Mouse (Mus musculus) gastrocnemius, postnatal 4 days (tissue): ENCODE results near the gene Phf2. TPM values are rescaled to one million over a fixed set of nuclear protein-coding genes. Genes with fewer than 3 reads are reported as not detected.
A peak's percentile ranks its signal among the peaks of the same experiment; 100 is the strongest.

Source experiments
- DNase-seq, 2 experiments: peaks; one replicate each; pipeline ENCODE4 v3.0.0; 2021 to 2022; ENCODE audit warnings: low spot score in 2 of 2, mixed read lengths in 2 of 2
- total RNA-seq, 2 experiments: library from RNA; stranded (reverse); gene quantifications; 2 replicates each; pipeline ENCODE4 v1.2.3; 2021

The Phf2 gene
- total RNA-seq, 2 experiments from 2014 or later = 37.4 to 41.9 TPM

DNA sequence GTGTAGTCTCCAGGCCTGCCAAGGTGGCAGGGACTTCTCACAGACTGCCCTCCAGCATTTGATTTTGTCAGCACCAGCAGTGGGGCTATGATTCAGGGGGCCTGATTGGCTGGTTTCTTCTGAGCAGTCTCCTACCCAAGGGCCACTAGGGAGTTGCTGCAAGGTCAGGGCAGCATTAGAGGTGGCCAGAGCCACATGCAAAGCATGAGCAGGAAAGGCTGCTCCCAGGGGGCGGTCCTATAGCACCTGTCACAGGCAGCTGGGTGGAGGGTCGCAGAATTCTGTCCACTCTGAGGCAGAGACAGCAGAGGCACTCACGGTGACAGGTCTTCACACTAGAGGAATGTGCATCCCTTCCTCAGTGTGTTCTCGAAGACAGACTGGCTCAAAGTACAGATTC is 12.1 kb downstream of the Phf2 start:
- no peak for DNase-seq

GRCm38 (mm10) chr13:48858054-48858453 is 12.9 kb downstream of the Phf2 start:
- no peak for DNase-seq

GRCm38 (mm10) chr13:48857246-48857932 is 13.5 kb downstream of the Phf2 start:
- no peak for DNase-seq

GRCm38 (mm10) chr13:48853947-48854346 is 17.0 kb downstream of the Phf2 start:
- no peak for DNase-seq

DNA sequence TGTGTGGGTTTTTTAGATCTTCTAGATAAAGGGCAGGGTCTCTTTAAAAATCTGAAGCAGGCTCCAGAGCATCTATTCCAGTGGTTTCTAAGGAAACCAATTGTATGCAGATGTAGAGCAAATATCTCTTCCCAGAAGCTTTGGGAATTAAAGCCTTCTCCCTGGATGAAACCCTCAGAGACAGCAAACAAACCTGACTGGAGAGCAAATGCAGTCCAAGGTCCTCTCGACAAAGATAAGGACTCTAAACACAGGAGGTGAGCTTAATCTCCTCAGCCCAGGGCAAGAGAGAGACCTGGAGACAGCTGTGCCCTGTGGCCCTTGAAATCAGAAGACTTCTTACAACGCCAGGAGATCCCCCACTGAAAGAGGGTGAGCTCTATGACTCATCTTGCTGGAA is 17.4 kb downstream of the Phf2 start:
- no peak for DNase-seq

DNA sequence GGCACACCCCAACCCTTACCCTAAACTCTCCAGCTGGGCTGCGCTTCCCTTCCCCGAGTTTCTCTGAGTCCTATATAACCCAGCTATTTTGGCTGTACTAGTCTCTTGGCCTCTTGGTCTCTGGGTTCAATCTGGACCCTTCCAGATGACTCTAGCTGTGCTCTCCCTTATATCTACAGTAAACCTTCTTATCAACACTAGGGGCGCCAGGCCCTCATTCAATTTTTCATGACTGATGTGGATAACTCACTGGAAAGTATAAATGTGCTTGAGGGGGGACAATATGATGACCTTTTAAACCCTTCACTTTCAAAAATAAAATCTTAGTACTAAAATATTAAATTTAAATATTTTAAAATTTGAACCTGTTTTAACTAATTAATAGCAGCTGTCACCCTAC is 18.1 kb downstream of the Phf2 start:
- no peak for DNase-seq

DNA sequence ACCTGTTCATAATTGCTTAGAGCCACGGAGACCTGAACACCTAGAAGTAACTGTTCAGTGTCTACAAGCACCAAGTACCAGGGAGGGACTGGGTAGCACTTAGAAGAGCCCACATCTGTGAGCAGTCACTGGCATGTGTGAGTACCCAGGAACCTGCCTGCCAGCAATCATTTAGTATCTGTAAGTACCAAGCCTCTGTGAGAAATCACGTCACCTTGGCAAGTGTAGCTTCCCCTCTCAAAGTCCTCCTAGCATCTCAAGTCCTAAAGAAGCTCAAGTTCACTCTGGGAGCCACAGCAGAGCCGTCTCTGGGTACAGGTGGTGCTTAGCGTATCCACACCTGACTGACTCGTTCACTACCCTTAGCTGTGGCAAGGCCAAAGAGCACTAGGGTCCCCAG is 19.2 kb downstream of the Phf2 start:
- no peak for DNase-seq

DNA sequence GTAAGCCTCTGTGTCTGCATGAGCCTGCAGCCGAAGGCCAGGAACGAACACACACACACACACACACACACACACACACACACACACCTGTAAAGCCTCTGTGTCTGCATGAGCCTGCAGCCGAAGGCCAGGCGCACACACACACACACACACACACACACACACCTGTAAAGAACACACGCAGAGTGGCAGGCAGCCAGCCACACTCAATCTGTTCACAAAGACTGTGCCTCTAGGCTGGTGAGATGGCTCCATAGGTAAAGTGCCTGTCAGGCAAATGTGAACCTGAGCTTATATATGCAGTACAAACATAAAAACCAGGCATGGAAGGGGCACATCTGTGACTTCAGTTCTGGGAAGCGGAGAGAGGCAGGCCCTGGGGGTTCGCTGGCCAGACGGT is 20.1 kb downstream of the Phf2 start:
- DNase-seq = no peak

DNA sequence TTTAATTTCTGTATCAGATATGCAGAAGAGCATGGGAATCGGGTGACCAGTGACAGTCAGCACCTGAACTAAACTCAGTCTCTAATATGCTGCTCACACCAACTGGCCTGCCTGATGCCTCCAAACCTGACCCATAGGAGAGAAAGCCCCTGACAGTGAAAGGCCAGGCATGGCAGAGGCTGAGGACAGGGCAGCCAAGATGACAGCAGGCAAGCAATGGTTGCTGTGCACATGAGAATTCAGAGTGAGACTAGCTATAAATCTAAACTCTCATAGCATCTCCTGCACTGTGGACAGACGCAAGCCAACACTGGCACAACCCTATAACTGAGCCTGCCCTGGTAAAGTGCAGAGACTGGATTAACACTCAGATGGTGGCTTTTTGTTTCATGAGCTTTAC is 20.6 kb downstream of the Phf2 start:
- DNase-seq = no peak

DNA sequence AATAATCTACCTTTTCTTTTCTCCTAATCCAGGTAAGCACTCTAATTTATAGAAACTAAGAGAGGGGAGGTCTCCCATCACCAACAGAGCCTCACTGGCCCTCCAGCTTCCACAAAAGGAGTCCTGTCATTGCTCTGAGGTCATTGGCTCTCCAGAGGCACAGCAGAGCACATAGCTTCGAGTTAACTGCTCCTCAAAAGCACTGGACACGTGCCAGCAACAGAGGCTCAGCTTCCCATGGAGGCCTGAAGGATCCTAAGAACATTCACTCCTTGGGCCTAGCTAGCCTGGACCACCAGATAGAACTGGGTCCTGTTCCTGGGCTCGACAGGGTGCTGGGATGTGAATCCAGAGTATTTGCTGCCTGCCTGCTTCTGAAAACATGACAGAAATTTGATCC is 21.8 kb downstream of the Phf2 start:
- DNase-seq = peak in 1 of 2 experiments; percentile 44

DNA sequence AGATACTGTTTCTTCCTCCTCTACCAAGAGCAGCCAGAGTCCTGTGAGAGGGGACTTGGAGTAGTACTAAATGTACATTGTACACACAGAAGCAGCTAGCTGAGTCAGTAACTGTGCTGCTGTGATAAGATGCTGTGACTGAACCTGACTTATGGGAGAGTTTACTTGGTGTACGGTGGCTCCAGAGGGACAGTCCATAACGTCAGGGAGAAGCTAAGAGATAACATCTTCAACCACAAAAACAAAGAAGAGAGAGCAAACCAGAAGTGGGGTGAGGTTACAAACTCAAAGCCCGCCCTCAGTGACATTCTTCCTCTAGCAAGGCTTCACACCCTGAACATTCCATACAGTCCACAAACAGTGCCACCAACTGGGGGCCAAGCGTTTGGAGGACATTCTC is 25.6 kb downstream of the Phf2 start:
- DNase-seq = no peak

GRCm38 (mm10) chr13:48843530-48843929 is 27.4 kb downstream of the Phf2 start:
- DNase-seq = no peak

DNA sequence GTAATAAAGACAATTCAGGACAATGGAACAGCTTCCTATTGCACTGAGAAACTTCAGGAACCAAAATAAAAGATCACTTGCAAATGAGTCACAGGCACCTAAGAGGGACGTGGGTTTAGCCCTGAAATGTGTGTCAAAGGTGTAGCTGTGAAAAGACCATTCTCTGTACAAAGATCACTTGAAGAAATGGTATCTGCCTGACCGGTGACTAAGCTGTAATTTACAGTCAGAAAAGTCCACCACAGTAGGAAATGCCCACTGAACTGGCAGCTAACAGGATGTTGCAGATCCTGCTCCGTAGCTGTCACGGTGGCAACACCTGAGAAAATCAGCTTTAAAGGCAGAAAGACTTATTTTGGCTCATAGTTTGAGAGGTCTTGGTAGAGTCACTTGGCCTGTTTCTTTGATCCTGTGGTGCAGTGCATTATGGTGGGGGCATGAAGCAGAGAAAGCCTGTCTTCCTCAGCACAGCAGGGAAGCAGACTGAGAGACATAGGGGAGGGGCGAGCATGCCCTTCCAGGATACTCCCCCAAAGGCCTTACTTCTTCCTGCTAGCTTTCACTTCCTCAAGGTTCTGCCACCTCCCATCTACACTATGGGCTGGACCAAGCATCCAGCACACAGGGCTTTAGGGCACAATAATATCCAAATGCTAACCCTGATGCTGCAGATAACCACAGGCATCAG is 28.9 kb downstream of the Phf2 start:
- DNase-seq = no peak

GRCm38 (mm10) chr13:48838284-48838683 is 32.6 kb downstream of the Phf2 start:
- no peak for DNase-seq

DNA sequence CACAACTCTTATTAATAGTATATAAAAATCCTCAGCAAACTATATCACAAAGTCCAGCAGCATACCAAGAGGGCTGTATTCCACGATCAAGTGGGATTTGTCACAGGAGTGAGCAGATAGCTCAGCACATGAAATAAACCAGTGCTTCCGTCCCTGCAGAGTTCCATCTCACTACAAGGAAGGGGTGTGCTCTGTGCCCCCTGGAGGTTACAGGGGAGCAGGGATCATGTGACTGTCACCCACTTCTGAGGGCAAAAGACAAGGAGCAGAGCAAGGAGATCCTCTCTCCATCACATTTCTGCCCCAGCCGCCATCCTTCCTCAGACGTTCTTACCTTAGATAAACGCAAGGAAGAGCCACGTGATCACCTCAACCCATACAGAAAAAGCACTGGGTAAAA is 33.4 kb downstream of the Phf2 start:
- no peak for DNase-seq

GRCm38 (mm10) chr13:48830528-48831250 is 40.2 kb downstream of the Phf2 start:
- DNase-seq = no peak

GRCm38 (mm10) chr13:48829780-48830179 is 41.1 kb downstream of the Phf2 start:
- no peak for DNase-seq

DNA sequence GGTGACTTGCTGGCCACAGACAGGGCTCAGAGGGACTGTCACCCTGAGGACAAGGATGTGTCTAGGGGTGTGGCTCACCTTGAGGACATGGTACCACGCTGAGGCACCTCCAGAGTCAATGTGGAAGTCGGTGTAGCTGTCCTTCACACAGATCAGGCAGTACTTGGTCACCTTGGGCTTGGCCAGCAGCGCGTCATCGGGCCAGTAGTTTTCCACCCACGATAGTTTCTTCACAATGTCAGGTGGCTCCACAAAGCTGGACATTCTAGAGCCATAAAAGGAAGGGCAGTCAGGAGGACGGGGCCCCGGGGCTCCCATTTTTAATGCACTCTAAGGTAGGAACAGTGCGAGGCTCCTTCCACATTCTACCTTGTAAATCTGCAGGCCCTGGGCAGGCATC is 48.0 kb downstream of the Phf2 start:
- DNase-seq = no peak

- no peak for DNase-seq
These were observed 48.6 kb downstream of the Phf2 start for GRCm38 (mm10) chr13:48822288-48822687.

DNA sequence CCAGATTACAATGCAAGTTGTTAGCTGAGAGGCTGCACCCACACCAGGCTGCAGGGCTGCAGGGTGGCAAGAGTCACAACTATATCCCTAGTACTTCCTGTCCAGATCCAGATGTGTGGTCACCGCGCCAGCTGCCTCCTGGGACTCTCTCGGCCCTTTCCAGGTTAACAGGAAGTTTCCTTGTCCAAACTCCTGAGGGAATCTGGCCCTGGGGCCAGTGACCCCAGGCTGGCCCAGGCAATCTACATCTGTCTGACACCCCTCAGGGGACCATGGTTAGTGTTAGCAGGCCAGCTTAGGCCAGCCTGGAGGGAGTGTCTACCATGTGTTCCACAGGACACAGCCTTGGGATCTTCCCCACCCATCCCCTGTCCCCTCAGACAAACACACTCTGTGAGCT is 51.8 kb downstream of the Phf2 start:
- no peak for DNase-seq

GRCm38 (mm10) chr13:48814406-48814805 is 56.5 kb downstream of the Phf2 start:
- no peak for DNase-seq

DNA sequence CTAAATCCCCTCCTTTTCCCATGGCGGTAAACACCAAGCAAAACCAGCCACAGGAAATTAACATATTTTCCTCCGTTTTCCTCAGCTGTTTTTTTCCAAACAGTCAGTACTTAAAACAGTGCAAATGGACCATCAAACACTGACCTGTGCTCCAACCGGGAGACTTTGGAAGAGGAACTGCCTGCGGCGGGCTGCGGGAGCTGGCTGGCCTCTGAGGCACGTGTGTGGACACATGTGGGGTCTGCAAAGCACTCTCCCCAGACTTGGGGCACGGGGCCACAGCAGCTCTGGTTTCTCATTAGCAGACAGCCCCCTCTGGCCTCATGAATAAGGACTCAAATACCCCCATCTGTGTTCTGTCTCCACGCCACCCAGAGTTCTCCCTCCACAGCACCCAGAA is 59.9 kb downstream of the Phf2 start:
- DNase-seq = no peak
